Mouse (Mus musculus) CH12F3 (cell line): Measurements from ENCODE around the gene Arhgdib.
"Not testable (repeated sequence)": the region's sequence is repeated elsewhere in the genome, so short reads cannot be mapped to it uniquely, and the experiment has no call there.

Source experiments
- in situ Hi-C: fragments of 300-500 bp; cut with MboI; formaldehyde crosslinking; loops from 2 replicates; pipeline ENCODE4 v1.14.3; 2020; ENCODE audit warnings: low sequenced_read_pairs

Arhgdib gene

DNA sequence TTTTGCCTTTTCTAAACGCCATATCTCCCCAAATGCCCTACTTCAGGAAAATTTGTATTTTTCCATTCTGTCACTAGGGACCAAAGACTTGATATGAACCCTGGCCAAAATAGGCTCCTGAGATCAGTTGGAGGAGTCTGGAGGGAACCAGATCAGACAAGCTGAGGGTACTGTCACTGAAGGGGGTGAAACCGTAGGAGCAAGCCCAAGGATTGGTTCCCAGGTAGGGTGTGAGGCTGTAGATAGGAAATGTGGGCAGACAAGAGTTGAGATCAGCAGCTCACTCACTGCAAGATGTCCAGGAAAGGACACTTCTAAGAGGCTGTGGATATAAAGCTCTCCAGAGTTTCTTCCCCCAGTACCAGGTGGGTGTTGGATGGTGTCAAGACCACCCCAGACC is 49.7 kb downstream of the Arhgdib start:
- in situ Hi-C loops, result no loop called here

DNA sequence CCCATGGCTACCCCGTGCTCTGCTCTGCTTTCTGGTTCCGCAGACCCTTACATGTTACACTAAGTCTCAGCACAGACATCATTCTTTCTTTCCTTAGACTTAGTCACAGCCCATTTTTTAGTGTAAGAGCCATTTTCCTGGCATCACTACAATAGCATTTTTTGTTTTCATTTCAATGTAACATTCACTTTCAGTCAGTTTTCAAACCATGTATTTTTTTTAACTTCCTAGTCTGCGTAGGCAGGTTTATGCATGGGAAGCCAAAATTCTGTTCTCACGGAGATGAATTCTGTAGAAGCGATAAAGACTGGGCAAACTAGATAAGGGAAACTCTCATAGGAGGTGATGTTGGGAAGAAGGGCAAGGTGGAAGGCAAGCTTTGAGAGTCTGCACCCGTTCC is 52.1 kb downstream of the Arhgdib start:
- in situ Hi-C loops, result no loop called here

DNA sequence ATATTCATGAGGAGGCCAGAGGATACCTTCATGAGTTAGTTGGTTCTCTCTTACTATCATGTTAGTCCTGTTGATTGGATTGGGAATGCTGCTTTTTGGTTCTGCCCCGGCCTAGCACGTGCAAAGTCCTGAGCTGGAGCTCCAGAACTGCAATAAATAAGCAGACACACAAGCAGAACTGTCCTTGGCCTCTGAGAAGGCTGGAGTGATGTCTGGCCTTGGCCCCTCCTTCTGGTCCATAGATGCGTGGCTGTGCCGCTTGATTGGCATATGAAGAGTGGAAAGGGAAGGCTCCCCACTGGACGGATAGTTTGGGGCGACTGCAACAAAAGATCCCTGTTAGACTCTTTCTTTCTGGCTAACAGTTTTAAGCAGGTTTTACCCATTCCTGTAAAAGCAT is 52.6 kb downstream of the Arhgdib start:
- in situ Hi-C loops, result no loop called here

DNA sequence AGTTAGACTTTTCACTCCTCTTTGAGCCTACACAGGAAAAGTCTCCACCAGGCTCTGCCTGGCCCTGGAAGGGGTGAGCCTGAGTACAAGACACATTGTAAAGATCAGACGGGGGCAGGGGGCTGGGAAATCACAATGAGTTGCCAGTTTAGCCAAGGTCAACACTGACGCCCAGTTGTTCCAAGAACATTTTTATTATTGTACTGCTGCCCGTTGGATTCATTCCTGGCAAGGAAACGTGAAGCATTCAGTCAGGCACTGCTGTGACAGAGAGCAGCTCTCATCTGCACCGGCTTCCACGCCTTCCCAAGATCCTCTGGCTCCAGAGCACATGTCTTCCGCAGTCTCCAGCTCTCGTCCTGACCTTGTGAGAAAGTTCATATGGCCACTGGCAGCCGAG is 53.8 kb downstream of the Arhgdib start:
- in situ Hi-C loops, result no loop called here

DNA sequence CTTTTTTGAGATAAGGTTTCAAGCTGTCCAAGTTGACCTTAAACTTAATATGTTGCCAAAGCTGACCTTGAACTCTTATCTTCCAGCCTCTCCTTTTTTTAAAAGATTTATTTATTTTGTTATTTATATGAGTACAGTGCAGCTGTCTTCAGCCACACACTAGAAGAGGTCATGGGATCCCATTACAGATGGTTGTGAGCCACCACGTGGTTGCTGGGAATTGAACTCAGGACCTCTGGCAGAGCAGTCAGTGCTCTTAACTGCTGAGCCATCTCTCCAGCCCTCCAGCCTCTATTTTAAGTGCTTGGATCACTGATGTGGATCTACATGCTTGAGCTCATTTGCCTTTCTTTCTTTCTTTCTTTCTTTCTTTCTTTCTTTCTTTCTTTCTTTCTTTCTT is 56.9 kb downstream of the Arhgdib start:
- in situ Hi-C loops, result not testable (repeated sequence)

DNA sequence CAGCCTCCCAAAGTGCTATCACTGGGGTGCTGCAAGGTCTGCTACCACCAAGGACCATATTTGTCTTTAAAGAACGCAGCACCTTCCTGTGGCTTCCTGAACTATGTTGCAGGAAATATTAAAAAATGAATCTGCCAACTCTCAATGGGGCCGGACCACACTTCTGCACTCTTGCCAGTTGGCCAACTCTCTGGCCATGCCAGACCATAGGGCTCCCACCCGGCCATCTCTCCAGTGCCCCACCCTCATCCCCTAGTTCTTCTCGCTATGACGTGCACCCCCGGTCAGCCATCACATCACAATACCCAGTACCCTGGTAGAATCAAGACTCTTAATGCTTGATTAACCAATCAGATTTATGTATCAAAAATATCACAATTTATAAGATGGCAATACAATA is 57.7 kb downstream of the Arhgdib start:
- in situ Hi-C loops, result no loop called here

DNA sequence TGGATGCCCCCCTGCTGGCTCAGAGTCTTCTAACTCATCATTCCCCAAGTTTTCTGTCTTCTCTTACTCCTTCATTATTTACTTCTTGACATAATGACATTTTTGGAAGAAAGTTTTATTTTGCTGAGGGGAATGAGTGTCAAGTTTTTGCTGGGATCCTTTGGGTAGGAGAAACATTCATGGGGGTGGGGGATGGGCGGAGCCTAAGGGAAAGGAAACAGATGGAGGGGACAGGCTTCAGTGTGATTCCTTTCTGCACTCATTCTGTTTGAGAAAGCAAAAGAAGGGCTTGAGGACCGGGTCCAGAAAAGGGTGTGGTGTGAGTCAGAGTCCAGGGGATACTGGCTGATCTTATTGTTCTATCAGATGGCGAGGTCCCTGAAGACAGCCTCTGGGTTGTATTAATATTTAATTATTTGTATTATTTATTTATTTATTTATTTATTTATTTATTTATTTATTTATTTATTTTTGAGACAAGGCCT is 58.2 kb downstream of the Arhgdib start:
- in situ Hi-C loops, result no loop called here

DNA sequence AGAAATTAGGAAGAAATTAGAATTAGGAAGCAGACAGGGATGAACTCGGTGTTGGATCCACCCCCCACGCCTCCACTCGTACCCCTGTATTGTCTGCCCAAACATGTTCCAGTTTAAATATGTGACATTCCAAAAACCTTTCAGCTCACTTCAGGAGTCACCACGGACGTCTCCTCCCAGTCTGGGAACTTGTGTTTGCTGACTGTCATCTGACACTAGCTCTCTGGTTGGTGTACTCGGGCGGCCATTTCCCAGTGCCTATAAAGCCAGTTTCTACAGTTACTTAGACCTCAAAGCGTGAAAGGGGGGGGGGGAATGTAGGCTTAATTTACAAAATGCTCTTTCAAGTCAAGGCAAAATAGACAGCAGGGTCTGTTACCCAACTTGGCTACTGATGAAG is 60.0 kb downstream of the Arhgdib start:
- in situ Hi-C loops, result no loop called here

DNA sequence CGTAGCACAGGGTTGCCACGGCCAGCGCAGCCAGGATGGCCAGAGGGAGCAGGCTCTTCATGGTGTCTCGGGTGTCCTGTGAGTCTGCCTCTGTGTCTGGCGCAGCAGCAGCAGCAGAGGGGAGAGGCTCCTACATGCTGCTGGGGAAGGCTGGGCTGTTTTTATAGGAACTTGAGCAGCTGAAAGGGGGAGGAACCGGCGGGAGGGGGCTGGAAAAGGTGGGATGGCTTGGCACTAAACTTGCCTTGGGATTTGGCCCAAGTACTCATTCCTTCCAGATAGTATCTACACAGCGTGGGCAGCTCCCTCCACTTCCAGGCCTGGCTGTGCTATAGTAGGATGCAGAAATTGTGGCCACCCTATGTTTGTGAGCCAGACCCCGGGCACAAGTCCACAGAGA is 66.0 kb downstream of the Arhgdib start, which contains the start of gene Mgp:
Mgp (minus strand) TSS at position 154 of the 400 bp plus-strand sequence.
- in situ Hi-C loops, result no loop called here

DNA sequence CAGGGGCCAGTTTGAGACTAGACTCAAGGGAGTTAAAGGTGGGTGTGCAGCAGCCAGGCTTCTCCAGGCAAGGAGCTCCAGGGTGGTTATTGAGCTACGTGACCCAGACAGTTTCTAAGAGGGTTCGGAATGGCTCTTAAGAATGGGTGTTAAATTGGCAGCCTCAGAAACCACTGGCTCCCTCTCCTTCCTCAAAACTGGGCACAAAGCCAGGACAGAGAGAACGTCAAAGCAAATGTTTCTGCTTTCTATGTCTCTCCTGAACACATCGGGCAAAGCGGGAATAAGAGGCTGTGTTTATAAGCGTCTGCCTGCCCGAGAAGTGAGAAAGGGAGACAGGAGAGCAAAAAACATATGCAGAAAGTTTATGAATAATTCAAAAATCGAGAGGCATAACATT is 67.1 kb downstream of the Arhgdib start:
- in situ Hi-C loops, result no loop called here
